Comparison of ENCODE assay signal across 8 mouse cellular contexts in genomic region chr9:107542352-107542686, GRCm38 (mm10). TPM values are rescaled to one million over a fixed set of nuclear protein-coding genes. Genes with fewer than 3 reads are reported as not detected.
DNase-seq lines count a peak whose midpoint lies in the region; ATAC-seq and TF ChIP-seq lines count a peak whose summit lies in the region.

No protein-coding gene starts in this region.

- no peak for DNase-seq in frontal cortex, postnatal 10 days (ENCODE audit: low spot score in 2 of 2)
- DNase-seq in forebrain, embryonic 14.5 days (ENCODE audit: low spot score): no peak
- no peak for DNase-seq in liver, postnatal 0 days
- DNase-seq in layer of hippocampus, adult 9-11 months: no peak
- DNase-seq in left cerebral cortex, adult 9 months (ENCODE audit: low spot score in 2 of 2): no peak
- DNase-seq in layer of hippocampus, adult 9-10 months (ENCODE audit: low spot score): no peak

- peak overlapping the region; percentile 41 for H3ac ChIP-seq in C2C12 (ENCODE audit: control insufficient read depth, insufficient read length, low read depth)

- no peaks in the 10 kb centered on the region for H3K9me3 ChIP-seq in forebrain, embryonic 14.5 days (replicated peaks; ENCODE audit: control insufficient read depth, low read length)
- H3K9me3 ChIP-seq in liver, postnatal 0 days (ENCODE audit: low read length): no peaks in the 10 kb centered on the region

- TF ChIP-seq CTCF in C2C12 (IDR thresholded peaks at IDR 0.05; ENCODE audit: control insufficient read depth, insufficient read depth, insufficient read length): no peak
- no peak for TF ChIP-seq CTCF in liver, postnatal 0 days (IDR thresholded peaks at IDR 0.05; ENCODE audit: low read depth)

- ATAC-seq in frontal cortex, adult (ENCODE audit: low TSS enrichment): peak; percentile 1; the same call in 1 of the 2 replicates
- peak; percentile 13; the same call in 1 of the 2 replicates for ATAC-seq in forebrain, embryonic 14.5 days
- ATAC-seq in liver, postnatal 0 days: peak; percentile 14

- peak overlapping the region; percentile 38 for H3K4me3 ChIP-seq in C2C12 (ENCODE audit: insufficient read depth, poor library complexity, severe bottlenecking)
- H3K4me3 ChIP-seq in forebrain, embryonic 14.5 days (ENCODE audit: low read depth, low read length): peak overlapping the region; percentile 62
- peak overlapping the region; percentile 80 for H3K4me3 ChIP-seq in liver, postnatal 0 days (ENCODE audit: low read depth, low read length)

- no peak for TF ChIP-seq EP300 in liver, postnatal 0 days (IDR thresholded peaks at IDR 0.05; ENCODE audit: low read depth)

- H3K4me2 ChIP-seq in forebrain, embryonic 14.5 days (ENCODE audit: low read length): peak overlapping the region; percentile 95
- H3K4me2 ChIP-seq in liver, postnatal 0 days (ENCODE audit: low read depth, low read length): peak overlapping the region; percentile 96

- peaks cover 1% of the 10 kb centered on the region for H3K79me3 ChIP-seq in C2C12 (ENCODE audit: low read depth)

- peaks cover 22% of the 10 kb centered on the region for H3K4me1 ChIP-seq in forebrain, embryonic 14.5 days (ENCODE audit: control insufficient read depth, insufficient read depth, low read length)
- H3K4me1 ChIP-seq in liver, postnatal 0 days (ENCODE audit: insufficient read depth): peaks cover 25% of the 10 kb centered on the region

- WGBS in forebrain, embryonic 14.5 days: 1% methylated on average over 11 of the region's 11 CpGs
- under 1% methylated on average over 11 of the region's 11 CpGs for WGBS in liver, postnatal 0 days (ENCODE audit: insufficient replicate concordance)

- no peaks in the 10 kb centered on the region for H3K27me3 ChIP-seq in C2C12 (ENCODE audit: control insufficient read depth, insufficient read depth, insufficient read length)
- no peaks in the 10 kb centered on the region for H3K27me3 ChIP-seq in forebrain, embryonic 14.5 days (replicated peaks; ENCODE audit: control insufficient read depth, insufficient read depth, low read length)
- H3K27me3 ChIP-seq in liver, postnatal 0 days (ENCODE audit: insufficient read depth, low read length): no peaks in the 10 kb centered on the region

- peaks cover 2% of the 10 kb centered on the region for H3K79me2 ChIP-seq in C2C12 (ENCODE audit: control insufficient read depth, insufficient read depth)

- peak overlapping the region; percentile 3; the same call in 1 of the 2 replicates for H3K27ac ChIP-seq in forebrain, embryonic 14.5 days (ENCODE audit: low read depth, low read length)
- peak overlapping the region; percentile 68 for H3K27ac ChIP-seq in liver, postnatal 0 days (ENCODE audit: low read depth)

- H3K9ac ChIP-seq in forebrain, embryonic 14.5 days (ENCODE audit: low read length): peak overlapping the region; percentile 69
- peak overlapping the region; percentile 64 for H3K9ac ChIP-seq in liver, postnatal 0 days (replicated peaks)

- H3K36me3 ChIP-seq in C2C12 (ENCODE audit: control insufficient read depth, insufficient read depth): peaks cover 15% of the 10 kb centered on the region
- H3K36me3 ChIP-seq in forebrain, embryonic 14.5 days (ENCODE audit: control insufficient read depth, insufficient read depth, low read length): peaks cover 44% of the 10 kb centered on the region
- H3K36me3 ChIP-seq in liver, postnatal 0 days (replicated peaks; ENCODE audit: insufficient read depth, low read length): peaks cover 30% of the 10 kb centered on the region

TF ChIP-seq in C2C12, 6 proteins besides CTCF, POLR2A, EP300 and RAD21:
- TF ChIP-seq FOSL1 (IDR thresholded peaks at IDR 0.05; ENCODE audit: insufficient read depth, low read length, poor library complexity, severe bottlenecking) (no peak), USF1 (IDR thresholded peaks at IDR 0.05; ENCODE audit: low read depth) (no peak), CEBPB (IDR thresholded peaks at IDR 0.05; ENCODE audit: low read depth) (no peak), MYOD1 (IDR thresholded peaks at IDR 0.05; ENCODE audit: control insufficient read depth, insufficient read length, low read depth) (no peak), MYOG (IDR thresholded peaks at IDR 0.05; ENCODE audit: control insufficient read depth, extremely low read depth, insufficient read length) (no peak), MAX (IDR thresholded peaks at IDR 0.05) (no peak)

RNA-seq across cellular contexts. Expression of gene Nprl2, which starts 0.3 kb away (rescaled TPM):
- polyA plus RNA-seq in C2C12 (2012; fragmentation: generic; extraction: Trizol): 12.8 TPM
- polyA plus RNA-seq in forebrain, embryonic 14.5 days (2014; fragmentation: Nextera tagmentation; extraction: Ambion mirVana): 83.2 and 83.8 TPM in 2 replicates
- 8.5 TPM in 2 replicates for polyA plus RNA-seq in liver, postnatal 0 days (2015; fragmentation: Nextera tagmentation; extraction: Ambion mirVana)

RNA-seq across cellular contexts. Expression of gene Cyb561d2, which starts 0.3 kb away (rescaled TPM):
- 23.7 TPM for polyA plus RNA-seq in C2C12 (2012; fragmentation: generic; extraction: Trizol)
- polyA plus RNA-seq in forebrain, embryonic 14.5 days (2014; fragmentation: Nextera tagmentation; extraction: Ambion mirVana): 33.1 and 38.0 TPM in 2 replicates
- 18.5 and 19.6 TPM in 2 replicates for polyA plus RNA-seq in liver, postnatal 0 days (2015; fragmentation: Nextera tagmentation; extraction: Ambion mirVana)

RNA-seq across cellular contexts. Expression of gene Zmynd10, which starts 4.8 kb away (rescaled TPM):
- 0.43 TPM for polyA plus RNA-seq in C2C12 (2012; fragmentation: generic; extraction: Trizol)
- 4.3 and 4.6 TPM in 2 replicates for polyA plus RNA-seq in forebrain, embryonic 14.5 days (2014; fragmentation: Nextera tagmentation; extraction: Ambion mirVana)
- 0.59 and 0.73 TPM in 2 replicates for polyA plus RNA-seq in liver, postnatal 0 days (2015; fragmentation: Nextera tagmentation; extraction: Ambion mirVana)

RNA-seq across cellular contexts. Expression of gene Tmem115, which starts 8.6 kb away (rescaled TPM):
- polyA plus RNA-seq in C2C12 (2012; fragmentation: generic; extraction: Trizol): 33.4 TPM
- polyA plus RNA-seq in forebrain, embryonic 14.5 days (2014; fragmentation: Nextera tagmentation; extraction: Ambion mirVana): 44.4 and 53.4 TPM in 2 replicates
- polyA plus RNA-seq in liver, postnatal 0 days (2015; fragmentation: Nextera tagmentation; extraction: Ambion mirVana): 15.7 and 17.9 TPM in 2 replicates

RNA-seq across cellular contexts. Expression of gene Rassf1, which starts 9.0 kb away (rescaled TPM):
- 89.7 TPM for polyA plus RNA-seq in C2C12 (2012; fragmentation: generic; extraction: Trizol)
- polyA plus RNA-seq in forebrain, embryonic 14.5 days (2014; fragmentation: Nextera tagmentation; extraction: Ambion mirVana): 34.7 and 37.1 TPM in 2 replicates
- 12.4 and 15.1 TPM in 2 replicates for polyA plus RNA-seq in liver, postnatal 0 days (2015; fragmentation: Nextera tagmentation; extraction: Ambion mirVana)
